Mouse (Mus musculus) telencephalon, adult 2 months (tissue): ENCODE measurements around the gene Syde2.

ENCODE experiments used
- DNase-seq: peaks from one replicate; pipeline ENCODE4 v3.0.0-alpha.2; 2011; ENCODE audit warnings: low read depth, low spot score

Syde2 gene

GRCm38 (mm10) chr3:146011544-146012218, 24.0 kb downstream of the Syde2 start:
- DNase-seq, result no peak

- no peak for DNase-seq
These were observed 25.8 kb downstream of the Syde2 start for GRCm38 (mm10) chr3:146013490-146013889.

GRCm38 (mm10) chr3:146014321-146014720, 26.7 kb downstream of the Syde2 start:
- DNase-seq, result no peak

- DNase-seq, result no peak
These were observed 29.3 kb downstream of the Syde2 start for GRCm38 (mm10) chr3:146016979-146017378.

GRCm38 (mm10) chr3:146017521-146017920, 29.9 kb downstream of the Syde2 start:
- no peak for DNase-seq

GRCm38 (mm10) chr3:146022232-146022631, 34.6 kb downstream of the Syde2 start:
- DNase-seq, result no peak

- no peak for DNase-seq
These were observed 37.1 kb downstream of the Syde2 start for GRCm38 (mm10) chr3:146024746-146025145.

- DNase-seq, result no peak
These were observed 37.8 kb downstream of the Syde2 start for GRCm38 (mm10) chr3:146025499-146025898.

- DNase-seq, result no peak
These were observed 39.4 kb downstream of the Syde2 start for GRCm38 (mm10) chr3:146027116-146027515.

GRCm38 (mm10) chr3:146028406-146028805, 40.7 kb downstream of the Syde2 start:
- no peak for DNase-seq

- no peak for DNase-seq
These were observed 41.6 kb downstream of the Syde2 start for GRCm38 (mm10) chr3:146029234-146029633.

- DNase-seq, result no peak
These were observed 42.7 kb downstream of the Syde2 start for GRCm38 (mm10) chr3:146030255-146030836.

GRCm38 (mm10) chr3:146032976-146033375, 45.3 kb downstream of the Syde2 start:
- no peak for DNase-seq

GRCm38 (mm10) chr3:146037906-146038305, 50.2 kb downstream of the Syde2 start:
- DNase-seq, result no peak

GRCm38 (mm10) chr3:146039132-146039903, 51.6 kb downstream of the Syde2 start:
- no peak for DNase-seq

GRCm38 (mm10) chr3:146041382-146041781, 53.7 kb downstream of the Syde2 start:
- no peak for DNase-seq

GRCm38 (mm10) chr3:146044977-146045376, 57.3 kb downstream of the Syde2 start:
- no peak for DNase-seq

- no peak for DNase-seq
These were observed 58.4 kb downstream of the Syde2 start for GRCm38 (mm10) chr3:146046076-146046475.

- no peak for DNase-seq
These were observed 60.1 kb downstream of the Syde2 start for GRCm38 (mm10) chr3:146047704-146048207.

GRCm38 (mm10) chr3:146049951-146050350, 62.3 kb downstream of the Syde2 start:
- DNase-seq, result no peak

- no peak for DNase-seq
These were observed 63.8 kb downstream of the Syde2 start for GRCm38 (mm10) chr3:146051277-146052007.
